Mouse (Mus musculus) midbrain, embryonic 15.5 days (tissue): ENCODE data around the gene Slu7. TPM values are rescaled to one million over a fixed set of nuclear protein-coding genes. Genes with fewer than 3 reads are reported as not detected.

ENCODE experiments used
- ATAC-seq: fragments of 200-750 bp; cut with Nextera tagmentation; replicated peaks from 2 replicates; pipeline ENCODE4 v1.8.0; 2017; ENCODE audit warnings: moderate TSS enrichment
- H3K27ac ChIP-seq: fragments of 300-500 bp; sonication (generic); 2 replicates; pipeline ENCODE4 v1.5.1; 2015; ENCODE audit warnings: mild to moderate bottlenecking, inconsistent platforms
- H3K27me3 ChIP-seq: fragments of 300-500 bp; sonication (generic); replicated peaks from 2 replicates; pipeline ENCODE4 v1.6.1; 2015; ENCODE audit warnings: inconsistent platforms
- H3K36me3 ChIP-seq: fragments of 300-500 bp; sonication (generic); replicated peaks from 2 replicates; pipeline ENCODE4 v1.6.1; 2015; ENCODE audit warnings: inconsistent platforms
- H3K4me1 ChIP-seq: fragments of 300-500 bp; sonication (generic); 2 replicates; pipeline ENCODE4 v1.6.1; 2015; ENCODE audit warnings: inconsistent platforms
- H3K4me2 ChIP-seq: fragments of 300-500 bp; sonication (generic); 2 replicates; pipeline ENCODE4 v1.6.1; 2015; ENCODE audit warnings: inconsistent platforms, mild to moderate bottlenecking, moderate library complexity
- H3K4me3 ChIP-seq: fragments of 300-500 bp; sonication (generic); 2 replicates; pipeline ENCODE4 v1.5.1; 2015; ENCODE audit warnings: mild to moderate bottlenecking, inconsistent platforms
- H3K9ac ChIP-seq: fragments of 300-500 bp; sonication (generic); 2 replicates; pipeline ENCODE4 v1.6.1; 2015; ENCODE audit warnings: mild to moderate bottlenecking, inconsistent platforms
- H3K9me3 ChIP-seq: fragments of 300-500 bp; sonication (generic); 2 replicates; pipeline ENCODE4 v1.6.1; 2016; ENCODE audit warnings: inconsistent platforms
- WGBS: fragments of 180-500 bp; shearing (Covaris S2); methylation state at CpG from one replicate; pipeline ENCODE4 v1.1.7; 2015; ENCODE audit warnings: mixed read lengths; 5-methylcytosine and 5-hydroxymethylcytosine counted together
- polyA plus RNA-seq: library from polyadenylated mRNA; unstranded; fragments of >200 nt; fragmentation: Nextera tagmentation; extraction: Ambion mirVana; gene quantifications from 2 replicates; pipeline ENCODE4 v1.2.1, GENCODE M21; 2015

The Slu7 gene
- polyA plus RNA-seq, 1 experiment from 2014 or later, result 65.3 TPM

DNA sequence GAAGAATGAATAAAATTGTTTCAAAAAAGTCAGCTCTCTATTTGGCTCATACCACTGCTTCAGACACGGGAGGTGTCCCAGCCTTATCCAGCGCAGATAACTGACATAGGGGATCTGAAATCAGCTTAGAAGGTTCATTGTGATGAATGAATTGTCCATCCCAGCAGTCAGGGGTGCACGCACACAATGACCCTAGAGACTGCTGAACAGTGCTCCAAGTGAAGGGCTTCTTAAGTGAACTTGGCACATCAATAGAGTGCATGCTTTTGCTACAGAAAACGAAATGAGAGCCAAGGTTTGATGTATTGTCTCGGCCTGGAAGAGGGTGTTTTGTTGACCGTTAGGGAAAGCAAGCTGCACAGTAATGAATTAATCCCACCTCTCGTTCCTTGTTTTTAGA, 36.9 kb upstream of the Slu7 start:
- Histone ChIP-seq H3K4me1 (no peaks in the 10 kb centered on the region), H3K9ac (no peak overlapping the region), H3K27ac (no peak overlapping the region), H3K4me2 (no peak overlapping the region), H3K9me3 (no peaks in the 10 kb centered on the region), H3K36me3 (no peaks in the 10 kb centered on the region), H3K27me3 (no peaks in the 10 kb centered on the region), H3K4me3 (no peak overlapping the region)
- no peak for ATAC-seq
- 20% methylated on average over 7 of the region's 7 CpGs for WGBS

DNA sequence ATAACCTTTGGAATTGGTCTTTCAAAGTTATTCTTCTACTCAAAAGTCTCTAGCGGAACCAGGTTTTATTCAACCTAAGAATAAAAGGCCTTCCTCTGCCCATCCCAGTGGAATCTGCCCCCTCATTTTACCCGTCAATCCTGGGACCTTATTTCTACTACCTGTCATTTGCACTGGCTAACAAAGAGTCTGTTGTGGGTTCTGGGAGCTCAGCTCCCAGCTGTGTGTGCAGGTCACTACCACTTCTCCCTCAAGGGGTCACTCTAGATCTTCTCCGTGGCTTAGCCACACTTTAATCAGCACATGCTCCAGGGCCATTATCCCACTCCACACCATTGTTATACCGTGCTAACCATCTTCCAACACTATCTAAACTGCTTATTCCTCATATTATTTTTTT, 34.2 kb upstream of the Slu7 start:
- Histone ChIP-seq H3K27me3 (no peaks in the 10 kb centered on the region), H3K9ac (no peak overlapping the region), H3K9me3 (no peaks in the 10 kb centered on the region), H3K4me2 (no peak overlapping the region), H3K4me1 (no peaks in the 10 kb centered on the region), H3K36me3 (no peaks in the 10 kb centered on the region), H3K4me3 (no peak overlapping the region), H3K27ac (no peak overlapping the region)
- ATAC-seq, result no peak
- WGBS, result 39% methylated on average over 4 of the region's 4 CpGs

DNA sequence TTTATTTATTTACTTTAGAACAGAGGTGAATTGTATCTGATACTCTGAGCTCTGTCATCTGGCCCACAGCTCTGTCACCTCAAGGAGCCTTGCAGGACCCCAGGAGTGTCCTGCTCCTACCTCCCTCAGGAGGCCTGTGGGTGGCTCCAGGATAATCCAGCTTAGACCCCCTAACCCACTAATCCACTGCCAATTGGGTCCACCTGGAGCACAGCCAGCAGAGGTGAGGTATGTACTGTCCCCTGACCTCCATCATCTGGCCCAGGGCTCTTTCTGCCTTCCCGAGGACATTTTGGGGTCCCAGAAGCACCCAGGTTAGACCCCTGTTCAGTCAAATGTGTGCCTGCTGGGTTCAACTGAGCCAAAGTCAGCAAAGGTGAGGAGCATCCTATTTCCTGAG, 33.4 kb upstream of the Slu7 start:
- Histone ChIP-seq H3K27me3 (no peaks in the 10 kb centered on the region), H3K4me3 (no peak overlapping the region), H3K36me3 (no peaks in the 10 kb centered on the region), H3K9me3 (peaks cover 4% of the 10 kb centered on the region; the same call in 1 of the 2 replicates), H3K4me1 (no peaks in the 10 kb centered on the region), H3K9ac (no peak overlapping the region), H3K4me2 (no peak overlapping the region), H3K27ac (no peak overlapping the region)
- 79% methylated on average over 1 of the region's 1 CpGs for WGBS
- no peak for ATAC-seq

DNA sequence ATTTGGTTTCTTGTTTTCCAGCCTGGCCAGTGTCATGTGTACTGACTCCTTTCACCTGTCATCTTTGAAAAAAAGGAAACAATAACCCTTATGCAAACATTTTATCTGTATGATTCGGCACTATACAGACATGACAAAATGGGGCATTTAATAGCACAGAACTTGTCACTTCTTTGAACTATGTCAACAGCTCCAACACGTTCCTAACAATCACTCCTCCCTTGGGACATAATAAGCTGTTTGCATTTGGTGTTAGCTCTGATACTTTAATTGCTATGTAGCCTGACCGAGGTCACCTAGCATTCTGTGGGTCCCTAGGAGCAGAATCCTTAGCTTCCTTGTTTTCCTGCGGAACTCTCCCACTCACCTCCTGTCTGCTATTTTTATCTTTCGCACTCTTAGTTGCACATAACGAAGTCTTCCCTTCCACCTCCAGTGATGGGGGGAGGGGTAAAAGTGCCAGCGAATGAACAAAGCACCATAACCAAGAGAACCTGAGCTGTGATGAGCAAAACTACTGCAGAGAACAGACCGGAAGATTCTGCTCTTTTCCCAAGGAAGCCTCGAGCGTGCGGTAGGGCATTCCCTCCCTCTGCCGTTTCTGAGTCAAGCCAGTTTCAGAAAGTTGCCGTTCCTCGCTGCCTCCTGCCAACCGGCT, 29.3 kb upstream of the Slu7 start:
- Histone ChIP-seq H3K27ac (no peak overlapping the region), H3K27me3 (no peaks in the 10 kb centered on the region), H3K4me2 (no peak overlapping the region), H3K9ac (no peak overlapping the region), H3K4me1 (no peaks in the 10 kb centered on the region), H3K4me3 (no peak overlapping the region), H3K9me3 (peaks cover 4% of the 10 kb centered on the region; the same call in 1 of the 2 replicates), H3K36me3 (no peaks in the 10 kb centered on the region)
- WGBS, result 91% methylated on average over 15 of the region's 15 CpGs
- no peak for ATAC-seq

DNA sequence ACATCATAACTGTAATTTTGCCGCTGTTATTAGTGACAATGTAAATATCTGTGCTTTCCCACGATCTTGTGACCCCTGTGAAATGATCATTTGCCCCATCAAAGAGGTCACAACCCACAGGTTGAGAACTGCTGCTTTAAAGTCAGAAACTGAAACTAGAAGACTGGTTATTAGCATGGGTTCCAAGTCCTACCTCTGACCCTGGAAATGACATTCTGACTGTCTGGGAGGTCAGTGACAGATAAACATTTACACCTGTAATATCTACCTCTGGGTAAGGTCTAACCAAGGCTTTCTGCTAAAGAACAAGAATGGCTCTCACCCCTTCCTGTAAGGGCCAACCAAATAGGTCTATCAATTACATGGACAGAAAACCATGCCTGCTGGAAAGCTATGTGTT, 24.7 kb upstream of the Slu7 start:
- no peaks in the 10 kb centered on the region for H3K4me1 ChIP-seq
- no peaks in the 10 kb centered on the region for H3K27me3 ChIP-seq
- no peak overlapping the region for H3K27ac ChIP-seq
- peaks cover 4% of the 10 kb centered on the region; the same call in 1 of the 2 replicates for H3K9me3 ChIP-seq
- ATAC-seq, result no peak
- H3K4me2 ChIP-seq, result no peak overlapping the region
- no peak overlapping the region for H3K9ac ChIP-seq
- WGBS, result 88% methylated on average over 2 of the region's 2 CpGs
- H3K4me3 ChIP-seq, result no peak overlapping the region
- H3K36me3 ChIP-seq, result no peaks in the 10 kb centered on the region

DNA sequence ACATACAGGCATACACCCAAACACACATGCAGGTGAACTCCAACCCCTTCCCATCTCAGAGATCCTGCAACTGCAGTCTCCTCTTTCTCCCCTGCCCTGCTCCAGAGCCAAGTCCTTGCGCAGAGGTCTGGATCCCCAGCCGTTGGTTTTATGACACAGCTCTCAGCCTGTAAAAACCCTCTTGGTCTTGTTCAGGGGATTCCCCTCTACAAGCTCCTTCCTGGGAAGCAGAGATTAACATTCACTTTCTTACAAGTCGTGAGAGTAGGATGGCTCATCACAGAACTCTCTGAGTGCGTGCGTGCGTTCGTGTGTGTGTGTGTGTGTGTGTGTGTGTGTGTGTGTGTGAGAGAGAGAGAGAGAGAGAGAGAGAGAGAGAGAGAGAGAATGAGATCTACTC, 23.3 kb upstream of the Slu7 start:
- no peak overlapping the region for H3K4me2 ChIP-seq
- no peaks in the 10 kb centered on the region for H3K36me3 ChIP-seq
- no peaks in the 10 kb centered on the region for H3K27me3 ChIP-seq
- H3K4me3 ChIP-seq, result no peak overlapping the region
- H3K4me1 ChIP-seq, result no peaks in the 10 kb centered on the region
- ATAC-seq, result no peak
- no peaks in the 10 kb centered on the region for H3K9me3 ChIP-seq
- 78% methylated on average over 7 of the region's 7 CpGs for WGBS
- no peak overlapping the region for H3K27ac ChIP-seq
- no peak overlapping the region for H3K9ac ChIP-seq

DNA sequence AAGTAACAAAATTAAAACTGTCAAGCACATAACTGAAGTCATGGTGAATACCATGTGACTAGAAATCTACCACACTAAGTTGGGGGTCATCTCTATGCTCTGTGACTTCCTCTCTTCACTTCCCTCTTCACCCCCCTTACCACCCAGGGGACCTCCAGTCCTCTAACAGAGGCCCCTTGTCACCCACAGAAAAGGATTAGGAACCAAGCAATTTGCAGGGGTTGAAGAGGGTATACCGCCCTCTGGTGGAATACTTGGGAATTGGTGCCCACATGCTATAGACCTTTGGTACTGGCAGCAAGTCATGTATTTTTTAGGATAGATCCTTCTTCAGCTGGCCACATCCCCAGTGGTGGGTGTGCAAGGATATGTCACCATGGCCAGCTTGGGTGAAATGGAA, 22.1 kb upstream of the Slu7 start:
- Histone ChIP-seq H3K4me1 (no peaks in the 10 kb centered on the region), H3K27me3 (no peaks in the 10 kb centered on the region), H3K9me3 (no peaks in the 10 kb centered on the region), H3K9ac (no peak overlapping the region), H3K4me3 (no peak overlapping the region), H3K4me2 (no peak overlapping the region), H3K27ac (no peak overlapping the region), H3K36me3 (no peaks in the 10 kb centered on the region)
- 0% methylated on average over 1 of the region's 1 CpGs for WGBS
- ATAC-seq, result peak; percentile 62

DNA sequence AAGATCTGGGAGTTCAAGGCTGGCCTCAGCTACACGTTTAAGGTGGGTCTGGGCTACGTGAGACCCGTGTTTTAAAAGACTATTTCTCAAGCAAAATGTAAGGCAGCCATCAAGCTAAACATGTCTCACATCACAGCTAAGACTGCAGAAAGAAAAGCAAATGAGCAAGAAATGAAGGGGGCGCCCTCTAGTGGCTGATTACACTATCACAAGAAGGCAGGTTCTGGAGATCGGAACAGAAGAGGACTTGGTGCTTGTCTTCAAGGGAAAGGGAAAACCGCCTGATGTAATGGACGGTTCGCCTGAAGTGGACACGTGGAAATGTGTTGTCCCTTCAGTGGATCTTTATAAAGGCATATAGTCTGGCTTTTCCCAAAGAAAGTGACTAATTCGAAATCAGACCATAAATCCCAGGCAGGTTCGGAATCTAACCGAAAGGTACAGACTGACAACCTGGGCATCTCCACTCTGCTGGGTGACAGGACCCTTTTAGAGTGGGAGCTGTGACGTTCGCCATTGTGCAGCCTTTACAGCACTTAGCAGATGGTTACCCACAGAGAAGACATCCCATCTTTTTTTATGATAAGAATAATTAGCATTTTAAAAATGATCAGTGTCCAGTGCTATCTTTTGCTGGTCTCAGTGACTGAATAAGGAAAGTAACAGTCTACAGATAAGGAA, 20.6 kb upstream of the Slu7 start:
- no peaks in the 10 kb centered on the region for H3K27me3 ChIP-seq
- WGBS, result 26% methylated on average over 14 of the region's 14 CpGs
- H3K9ac ChIP-seq, result no peak overlapping the region
- ATAC-seq, result peak; percentile 75
- no peaks in the 10 kb centered on the region for H3K9me3 ChIP-seq
- no peaks in the 10 kb centered on the region for H3K36me3 ChIP-seq
- H3K27ac ChIP-seq, result no peak overlapping the region
- peak overlapping the region; percentile 26 for H3K4me2 ChIP-seq
- H3K4me3 ChIP-seq, result no peak overlapping the region
- no peaks in the 10 kb centered on the region for H3K4me1 ChIP-seq

DNA sequence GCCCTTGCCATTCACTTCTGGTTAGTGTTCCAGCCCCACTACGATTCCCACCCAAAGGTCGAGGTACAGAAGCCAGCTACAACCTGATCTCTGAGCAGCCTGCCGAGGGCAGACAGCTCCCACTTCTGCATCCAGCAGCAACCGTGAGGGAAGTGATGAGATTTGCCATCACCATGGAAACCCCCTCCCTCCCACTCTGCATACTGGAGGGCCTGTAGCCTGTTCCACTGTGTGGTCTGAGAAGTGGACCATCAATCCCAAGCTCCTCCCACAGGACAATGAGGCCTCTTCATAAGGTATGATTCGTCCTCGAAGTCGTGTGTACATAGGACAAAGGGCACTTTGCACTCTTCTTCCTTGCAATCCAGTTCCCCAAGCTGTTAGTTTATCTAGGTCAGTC, 16.3 kb upstream of the Slu7 start:
- WGBS, result 27% methylated on average over 7 of the region's 7 CpGs
- H3K4me2 ChIP-seq, result no peak overlapping the region
- no peak overlapping the region for H3K9ac ChIP-seq
- H3K4me3 ChIP-seq, result no peak overlapping the region
- no peaks in the 10 kb centered on the region for H3K9me3 ChIP-seq
- no peaks in the 10 kb centered on the region for H3K27me3 ChIP-seq
- H3K4me1 ChIP-seq, result no peaks in the 10 kb centered on the region
- ATAC-seq, result peak; percentile 63; the same call in 1 of the 2 replicates
- no peaks in the 10 kb centered on the region for H3K36me3 ChIP-seq
- H3K27ac ChIP-seq, result no peak overlapping the region

DNA sequence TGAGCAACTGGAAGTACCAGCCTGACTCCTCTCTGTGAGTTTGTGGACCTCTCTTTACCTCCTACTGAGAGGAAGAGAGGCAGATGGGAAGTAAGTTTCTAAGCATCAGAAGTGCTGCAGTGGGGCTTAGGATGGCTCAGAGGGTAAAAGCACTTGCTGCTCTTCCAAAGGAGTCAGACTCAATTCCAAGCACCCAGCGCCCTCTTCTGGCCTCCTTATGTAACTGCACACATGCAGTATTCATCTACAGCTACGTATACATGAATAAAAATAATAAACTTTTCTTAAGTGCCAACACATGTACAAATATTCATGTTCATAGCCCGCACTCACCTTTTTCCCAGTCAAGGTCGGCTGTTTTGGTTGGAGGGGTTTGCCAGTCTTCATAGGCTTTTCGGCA, 9.2 kb upstream of the Slu7 start:
- no peak overlapping the region for H3K4me3 ChIP-seq
- WGBS, result 75% methylated on average over 5 of the region's 5 CpGs
- H3K4me1 ChIP-seq, result peaks cover 8% of the 10 kb centered on the region
- no peaks in the 10 kb centered on the region for H3K9me3 ChIP-seq
- H3K36me3 ChIP-seq, result no peaks in the 10 kb centered on the region
- no peaks in the 10 kb centered on the region for H3K27me3 ChIP-seq
- ATAC-seq, result no peak
- no peak overlapping the region for H3K4me2 ChIP-seq
- H3K27ac ChIP-seq, result no peak overlapping the region
- H3K9ac ChIP-seq, result no peak overlapping the region

DNA sequence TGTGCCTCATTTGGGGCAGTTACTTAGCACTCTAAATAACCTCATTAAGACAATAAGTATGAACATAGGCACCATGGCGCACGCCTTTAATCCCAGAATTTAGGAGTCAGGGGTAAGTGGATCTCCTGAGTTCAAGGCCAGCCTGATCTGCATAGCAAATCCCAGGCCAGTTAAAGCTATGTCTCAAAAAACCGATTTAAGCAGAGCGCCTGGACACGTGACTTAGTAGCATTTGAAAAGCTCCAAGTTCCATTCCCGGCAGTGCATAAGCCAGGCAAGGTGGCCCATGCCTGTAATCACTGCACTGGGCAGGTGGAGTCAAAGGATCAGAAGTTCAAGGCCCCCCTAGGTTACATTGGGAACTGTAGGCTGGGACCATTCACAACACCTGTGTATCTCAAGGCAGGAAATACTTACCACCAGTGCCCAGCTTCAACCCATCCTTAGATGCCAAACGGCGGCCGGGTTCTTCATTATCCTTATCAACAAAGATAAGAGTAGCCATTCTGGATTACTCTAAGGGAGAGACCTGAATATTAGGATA, 8.3 kb upstream of the Slu7 start:
- no peaks in the 10 kb centered on the region for H3K27me3 ChIP-seq
- WGBS, result 91% methylated on average over 9 of the region's 9 CpGs
- H3K4me2 ChIP-seq, result no peak overlapping the region
- H3K36me3 ChIP-seq, result no peaks in the 10 kb centered on the region
- no peak overlapping the region for H3K27ac ChIP-seq
- H3K9ac ChIP-seq, result no peak overlapping the region
- peaks cover 8% of the 10 kb centered on the region for H3K4me1 ChIP-seq
- H3K9me3 ChIP-seq, result no peaks in the 10 kb centered on the region
- ATAC-seq, result peak; percentile 65; the same call in 1 of the 2 replicates
- H3K4me3 ChIP-seq, result peak overlapping the region; percentile 73; the same call in 1 of the 2 replicates

DNA sequence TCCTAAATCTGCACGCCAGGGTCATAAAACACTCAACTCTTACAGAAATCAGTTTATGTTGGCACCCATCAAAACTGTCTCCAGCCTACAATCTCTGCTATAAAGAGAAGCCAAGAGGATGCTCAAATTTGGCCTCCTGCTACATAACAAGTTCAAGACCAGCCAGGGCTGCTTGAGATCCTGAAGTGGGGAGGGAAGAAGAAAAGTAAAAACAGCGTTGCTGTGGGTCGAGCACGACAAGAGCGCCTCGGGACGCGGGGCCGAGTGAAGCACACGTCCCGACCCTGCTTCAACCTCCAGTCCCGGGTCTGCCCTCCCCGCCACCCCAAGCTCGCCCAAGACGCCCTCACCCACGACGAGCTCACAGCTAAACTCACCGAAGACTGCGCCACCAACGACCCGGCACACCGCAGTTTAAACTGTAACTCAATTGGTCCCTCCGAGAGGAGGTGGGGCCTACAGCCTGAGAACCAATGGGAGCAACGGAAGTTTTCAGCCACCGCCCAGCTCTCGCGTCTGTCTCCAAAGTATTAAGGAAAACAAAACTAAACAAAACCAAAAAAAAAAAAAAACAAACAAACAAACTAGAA, 7.6 kb upstream of the Slu7 start, which contains the start of gene Pttg1:
Pttg1 (minus strand) TSS at position 428 of the 590 bp plus-strand sequence.
- H3K27ac ChIP-seq, result no peak within 1 kb of the TSS
- H3K4me3 ChIP-seq, result peak within 1 kb of the TSS; percentile 73
- H3K9me3 ChIP-seq, result no peaks in the 10 kb centered on the region
- H3K36me3 ChIP-seq, result no peaks in the 10 kb centered on the region
- ATAC-seq, result peak; percentile 94
- H3K27me3 ChIP-seq, result no peaks in the 10 kb centered on the region
- peaks cover 8% of the 10 kb centered on the region for H3K4me1 ChIP-seq
- WGBS, result 3% methylated on average over 27 of the region's 27 CpGs
- H3K9ac ChIP-seq, result peak within 1 kb of the TSS; percentile 58
- peak within 1 kb of the TSS; percentile 77 for H3K4me2 ChIP-seq
